Mouse (Mus musculus): ENCODE data around the gene March9. TPM values are rescaled to one million over a fixed set of nuclear protein-coding genes. Genes with fewer than 3 reads are reported as not detected.
"Not testable (repeated sequence)": the region's sequence is repeated elsewhere in the genome, so short reads cannot be mapped to it uniquely, and the experiment has no call there.

Gene March9
- polyA plus RNA-seq, 1 experiment = 11.8 TPM

GRCm38 (mm10) chr10:127075080-127075479, 15.1 kb upstream of the March9 start, which contains the start of gene Agap2:
Gene Agap2, plus strand, starts transcription at chr10:127075284.
- Histone ChIP-seq H3K27ac (ENCODE audit: insufficient read depth, low read length) (no peak within 1 kb of the TSS), H3K4me3 (ENCODE audit: insufficient read depth, low read length) (no peak within 1 kb of the TSS), H3K4me1 (ENCODE audit: control insufficient read depth, insufficient read depth, low read length) (peaks cover 3% of the 10 kb centered on the region; the same call in 1 of the 2 replicates)
- TF ChIP-seq POLR2A (IDR thresholded peaks at IDR 0.05; ENCODE audit: extremely low read depth, insufficient read depth, low read length) (no peak), CTCF (IDR thresholded peaks at IDR 0.05; ENCODE audit: extremely low read depth, insufficient read depth, low read length) (no peak)

- Histone ChIP-seq H3K27ac (ENCODE audit: insufficient read depth, low read length) (no peak overlapping the region), H3K4me1 (ENCODE audit: control insufficient read depth, insufficient read depth, low read length) (peaks cover 3% of the 10 kb centered on the region; the same call in 1 of the 2 replicates), H3K4me3 (ENCODE audit: insufficient read depth, low read length) (no peak overlapping the region)
- TF ChIP-seq CTCF (IDR thresholded peaks at IDR 0.05; ENCODE audit: extremely low read depth, insufficient read depth, low read length) (no peak), POLR2A (IDR thresholded peaks at IDR 0.05; ENCODE audit: extremely low read depth, insufficient read depth, low read length) (no peak)
Observed at GRCm38 (mm10) chr10:127073981-127074380, 14.0 kb upstream of the March9 start.

GRCm38 (mm10) chr10:127072969-127073368, 13.0 kb upstream of the March9 start:
- not testable (repeated sequence) for H3K4me3 ChIP-seq (ENCODE audit: insufficient read depth, low read length); H3K27ac ChIP-seq (ENCODE audit: insufficient read depth, low read length); H3K4me1 ChIP-seq (ENCODE audit: control insufficient read depth, insufficient read depth, low read length)

- not testable (repeated sequence) for H3K4me3 ChIP-seq (ENCODE audit: insufficient read depth, low read length); H3K4me1 ChIP-seq (ENCODE audit: control insufficient read depth, insufficient read depth, low read length); H3K27ac ChIP-seq (ENCODE audit: insufficient read depth, low read length)
Observed at GRCm38 (mm10) chr10:127072270-127072669, 12.3 kb upstream of the March9 start.

GRCm38 (mm10) chr10:127071203-127071602, 11.2 kb upstream of the March9 start:
- Histone ChIP-seq H3K4me3 (ENCODE audit: insufficient read depth, low read length) (peak overlapping the region; percentile 69), H3K27ac (ENCODE audit: insufficient read depth, low read length) (no peak overlapping the region), H3K4me1 (ENCODE audit: control insufficient read depth, insufficient read depth, low read length) (peaks cover 1% of the 10 kb centered on the region; the same call in 1 of the 2 replicates)
- no peak for TF ChIP-seq POLR2A (IDR thresholded peaks at IDR 0.05; ENCODE audit: extremely low read depth, insufficient read depth, low read length)
- no peak for TF ChIP-seq CTCF (IDR thresholded peaks at IDR 0.05; ENCODE audit: extremely low read depth, insufficient read depth, low read length)

- Histone ChIP-seq H3K27ac (ENCODE audit: insufficient read depth, low read length) (peak within 1 kb of the TSS; percentile 25; the same call in 1 of the 2 replicates), H3K4me1 (ENCODE audit: control insufficient read depth, insufficient read depth, low read length) (no peaks in the 10 kb centered on the region; the same call in 1 of the 2 replicates), H3K4me3 (ENCODE audit: insufficient read depth, low read length) (peak within 1 kb of the TSS; percentile 69)
- peak; percentile 95 for TF ChIP-seq POLR2A (IDR thresholded peaks at IDR 0.05; ENCODE audit: extremely low read depth, insufficient read depth, low read length)
- TF ChIP-seq CTCF (IDR thresholded peaks at IDR 0.05; ENCODE audit: extremely low read depth, insufficient read depth, low read length) = no peak
Observed at GRCm38 (mm10) chr10:127070190-127071121, 10.5 kb upstream of the March9 start, which contains the start of gene Tspan31. Gene Tspan31, minus strand, starts transcription at chr10:127070264.

- Histone ChIP-seq H3K4me1 (ENCODE audit: control insufficient read depth, insufficient read depth, low read length) (peaks cover under 1% of the 10 kb centered on the region; the same call in 1 of the 2 replicates), H3K4me3 (ENCODE audit: insufficient read depth, low read length) (peak overlapping the region; percentile 69)
- TF ChIP-seq CTCF (IDR thresholded peaks at IDR 0.05; ENCODE audit: extremely low read depth, insufficient read depth, low read length) (no peak), POLR2A (IDR thresholded peaks at IDR 0.05; ENCODE audit: extremely low read depth, insufficient read depth, low read length) (no peak; the same call in 1 of the 2 replicates)
Observed at GRCm38 (mm10) chr10:127069281-127070189, 9.6 kb upstream of the March9 start.

GRCm38 (mm10) chr10:127068360-127069038, 8.5 kb upstream of the March9 start:
- Histone ChIP-seq H3K27ac (ENCODE audit: insufficient read depth, low read length) (no peak overlapping the region), H3K4me1 (ENCODE audit: control insufficient read depth, insufficient read depth, low read length) (peaks cover 3% of the 10 kb centered on the region; the same call in 1 of the 2 replicates), H3K4me3 (ENCODE audit: insufficient read depth, low read length) (peak overlapping the region; percentile 69; the same call in 1 of the 2 replicates)
- TF ChIP-seq CTCF (IDR thresholded peaks at IDR 0.05; ENCODE audit: extremely low read depth, insufficient read depth, low read length) (no peak), POLR2A (IDR thresholded peaks at IDR 0.05; ENCODE audit: extremely low read depth, insufficient read depth, low read length) (no peak)

More at GRCm38 (mm10) chr10:127069281-127070189, 9.6 kb upstream of the March9 start:
- no peak overlapping the region; the same call in 1 of the 2 replicates for H3K27ac ChIP-seq (ENCODE audit: insufficient read depth, low read length)

- Histone ChIP-seq H3K27ac (ENCODE audit: insufficient read depth, low read length) (no peak overlapping the region), H3K4me1 (ENCODE audit: control insufficient read depth, insufficient read depth, low read length) (peaks cover 3% of the 10 kb centered on the region; the same call in 1 of the 2 replicates), H3K4me3 (ENCODE audit: insufficient read depth, low read length) (no peak overlapping the region)
- no peak for TF ChIP-seq POLR2A (IDR thresholded peaks at IDR 0.05; ENCODE audit: extremely low read depth, insufficient read depth, low read length)
- no peak for TF ChIP-seq CTCF (IDR thresholded peaks at IDR 0.05; ENCODE audit: extremely low read depth, insufficient read depth, low read length)
Observed at GRCm38 (mm10) chr10:127066519-127067018, 6.6 kb upstream of the March9 start.
